Mouse (Mus musculus): ENCODE data around the gene Wwp2. TPM values are rescaled to one million over a fixed set of nuclear protein-coding genes. Genes with fewer than 3 reads are reported as not detected.
A peak's percentile ranks its signal among the peaks of the same experiment; 100 is the strongest.

Wwp2 gene
- polyA plus RNA-seq (2016; fragmentation: Nextera tagmentation; extraction: Ambion mirVana), result 37.9 and 39.0 TPM in 2 replicates

DNA sequence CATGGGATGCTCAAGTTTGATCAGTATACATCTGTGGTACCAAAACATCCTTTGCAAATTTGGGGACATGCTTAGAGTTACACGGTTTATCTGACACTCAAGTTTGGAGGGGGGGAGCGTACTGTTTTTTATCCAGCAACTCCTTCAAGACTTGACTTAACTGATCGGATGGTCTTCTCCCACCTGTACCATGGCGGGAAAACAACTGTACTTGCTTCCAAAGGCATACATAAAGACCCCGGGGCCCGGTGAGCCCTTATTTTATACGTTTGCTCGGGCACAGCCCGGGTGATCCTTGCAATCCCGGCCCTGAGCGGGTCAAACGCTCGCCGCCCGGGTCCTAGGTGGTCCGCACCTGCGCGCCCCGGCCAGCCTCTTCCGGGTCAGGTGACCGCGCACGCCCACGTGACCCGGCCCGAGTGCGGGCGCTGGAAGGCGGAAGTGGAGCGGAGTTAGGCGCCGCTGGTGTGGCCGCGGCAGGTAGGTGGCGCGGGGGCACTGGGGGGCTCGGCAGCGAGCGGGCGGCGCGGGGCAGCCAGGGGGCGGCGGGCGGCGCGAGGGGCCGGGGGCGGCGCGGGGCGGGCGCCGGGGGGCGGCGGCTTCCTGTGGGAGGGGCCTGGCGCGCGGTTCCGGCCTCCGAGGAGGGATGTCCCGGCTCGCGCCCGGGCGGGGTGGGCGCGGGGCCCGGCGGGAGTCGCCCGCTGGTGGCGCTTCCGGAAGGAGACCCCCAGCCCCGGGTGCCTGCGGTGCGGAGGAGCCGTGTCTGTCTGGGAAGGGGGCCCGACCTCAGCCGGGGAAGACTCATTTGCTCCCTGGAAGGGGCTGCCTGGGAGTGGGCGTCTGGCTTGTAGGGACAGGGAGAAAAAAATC is at the start of gene Wwp2:
TSS of gene Wwp2 (plus strand) at position 404 of the 870 bp plus-strand sequence.
- WGBS (ENCODE audit: insufficient replicate concordance), result 1% methylated on average over 76 of the region's 81 CpGs
- peaks cover 49% of the 10 kb centered on the region for H3K4me1 ChIP-seq
- no peaks in the 10 kb centered on the region for H3K9me3 ChIP-seq (replicated peaks)
- peak within 1 kb of the TSS; percentile 86 for H3K4me2 ChIP-seq
- peak within 1 kb of the TSS; percentile 97 for H3K9ac ChIP-seq
- peak within 1 kb of the TSS; percentile 93 for H3K4me3 ChIP-seq
- H3K27ac ChIP-seq, result peak within 1 kb of the TSS; percentile 99
- ATAC-seq, result peak; percentile 74
- no peaks in the 10 kb centered on the region for H3K27me3 ChIP-seq (replicated peaks)
- H3K36me3 ChIP-seq, result no peaks in the 10 kb centered on the region

DNA sequence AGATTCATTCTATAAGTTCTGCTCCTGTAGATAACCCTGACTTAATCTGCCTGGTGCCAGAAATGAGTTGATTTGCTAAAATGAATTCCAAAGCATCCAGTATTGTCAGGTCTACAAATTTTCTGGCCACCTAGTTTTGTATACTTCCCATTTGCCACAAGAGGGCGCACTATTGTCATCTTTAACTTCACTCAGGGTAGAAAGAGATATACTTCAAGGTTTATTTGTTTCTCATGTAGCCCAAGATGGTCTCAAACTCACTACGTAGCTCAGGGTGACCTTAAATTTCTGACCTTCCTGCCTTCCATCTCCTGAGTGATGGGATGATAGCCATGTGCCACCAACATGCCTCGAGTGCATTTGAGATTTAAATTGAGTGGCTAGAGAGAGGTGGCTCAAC is 49.5 kb upstream of the Wwp2 start:
- H3K36me3 ChIP-seq, result no peaks in the 10 kb centered on the region
- H3K9ac ChIP-seq, result no peak overlapping the region
- peaks cover 15% of the 10 kb centered on the region for H3K4me1 ChIP-seq
- no peaks in the 10 kb centered on the region for H3K9me3 ChIP-seq (replicated peaks)
- H3K4me3 ChIP-seq, result no peak overlapping the region
- peak; percentile 53 for ATAC-seq
- no peak overlapping the region for H3K27ac ChIP-seq
- H3K4me2 ChIP-seq, result no peak overlapping the region
- WGBS (ENCODE audit: insufficient replicate concordance), result 31% methylated on average over 3 of the region's 3 CpGs
- no peaks in the 10 kb centered on the region for H3K27me3 ChIP-seq (replicated peaks)

DNA sequence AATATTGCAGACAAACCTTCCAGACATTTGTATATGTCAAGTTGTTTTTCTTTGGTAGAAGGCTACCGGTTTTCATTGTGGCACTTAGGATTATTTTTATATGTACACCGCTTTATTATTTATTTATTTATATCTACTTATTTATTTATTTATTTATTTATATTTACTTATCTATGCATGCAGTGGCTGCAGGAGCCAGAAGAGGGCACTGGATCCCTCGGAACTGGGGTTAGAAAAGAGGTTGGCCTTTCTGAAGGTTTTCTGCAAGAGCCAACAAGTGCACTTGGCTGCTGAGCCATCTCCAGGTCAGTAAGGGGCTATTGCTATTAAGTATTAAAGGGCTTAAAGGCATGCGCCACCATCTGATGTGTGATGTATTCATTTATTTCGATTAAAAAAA is 48.3 kb upstream of the Wwp2 start:
- Histone ChIP-seq H3K27ac (no peak overlapping the region), H3K4me3 (no peak overlapping the region), H3K9ac (no peak overlapping the region), H3K27me3 (replicated peaks) (no peaks in the 10 kb centered on the region), H3K9me3 (replicated peaks) (no peaks in the 10 kb centered on the region), H3K4me2 (no peak overlapping the region), H3K36me3 (no peaks in the 10 kb centered on the region), H3K4me1 (peaks cover 15% of the 10 kb centered on the region)
- WGBS (ENCODE audit: insufficient replicate concordance), result 61% methylated on average over 5 of the region's 5 CpGs
- ATAC-seq, result no peak

DNA sequence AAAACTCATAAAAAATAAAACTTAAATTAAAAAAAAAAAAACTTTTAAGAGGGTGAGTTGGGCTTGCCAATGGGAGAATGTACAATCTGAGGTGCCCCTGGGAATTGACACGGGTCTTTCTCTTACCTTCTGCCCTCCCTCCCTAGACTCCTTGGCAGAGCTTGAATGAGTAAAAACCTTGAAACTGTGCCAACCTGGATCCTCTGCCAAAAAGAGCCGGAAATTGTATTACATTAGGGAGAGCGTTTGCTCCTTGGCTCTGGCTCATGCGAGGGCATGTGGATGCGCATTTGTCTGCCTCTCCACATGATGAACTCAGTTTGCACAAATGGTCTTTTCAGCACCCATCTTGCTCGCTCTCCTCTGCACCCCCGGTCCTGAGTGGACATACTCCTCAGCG is 46.6 kb upstream of the Wwp2 start:
- Histone ChIP-seq H3K9me3 (replicated peaks) (no peaks in the 10 kb centered on the region), H3K4me2 (no peak overlapping the region), H3K4me3 (no peak overlapping the region), H3K36me3 (no peaks in the 10 kb centered on the region), H3K27ac (no peak overlapping the region), H3K27me3 (replicated peaks) (no peaks in the 10 kb centered on the region), H3K9ac (no peak overlapping the region), H3K4me1 (peaks cover 15% of the 10 kb centered on the region)
- WGBS (ENCODE audit: insufficient replicate concordance), result 80% methylated on average over 8 of the region's 8 CpGs
- ATAC-seq, result no peak

DNA sequence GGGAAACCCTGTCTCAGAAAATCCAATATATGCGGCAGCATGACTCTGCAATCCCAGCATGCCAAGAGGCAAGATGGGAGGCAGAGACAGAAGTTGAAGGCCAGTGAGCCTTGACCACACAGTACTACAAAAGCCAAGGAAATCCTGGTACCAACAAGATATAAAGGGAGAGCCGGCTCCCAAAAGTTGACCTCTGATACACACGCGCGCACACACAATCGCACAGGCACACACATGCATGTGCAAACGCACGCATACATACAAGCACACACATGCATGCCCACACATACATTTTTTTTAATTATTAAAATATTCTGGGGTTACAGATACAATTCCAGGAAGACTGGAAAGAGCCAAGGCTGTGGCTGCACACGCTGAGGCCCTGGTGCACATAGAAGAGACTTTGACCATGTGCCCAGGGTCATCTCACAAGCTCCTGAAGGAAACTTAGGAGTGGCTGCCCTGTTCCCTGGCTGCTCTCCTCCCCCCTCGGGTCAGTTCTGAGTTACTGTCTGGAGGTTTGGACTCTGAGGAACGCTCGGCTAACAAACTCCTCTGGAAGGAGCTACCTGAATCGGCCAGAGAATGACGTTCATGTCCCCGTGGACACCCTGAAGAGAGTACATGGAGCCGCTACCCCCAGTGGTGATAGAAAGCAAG is 45.6 kb upstream of the Wwp2 start:
- peaks cover 15% of the 10 kb centered on the region for H3K4me1 ChIP-seq
- H3K4me2 ChIP-seq, result no peak overlapping the region
- no peak overlapping the region for H3K9ac ChIP-seq
- WGBS (ENCODE audit: insufficient replicate concordance), result 86% methylated on average over 16 of the region's 16 CpGs
- no peaks in the 10 kb centered on the region for H3K36me3 ChIP-seq
- H3K27ac ChIP-seq, result no peak overlapping the region
- H3K4me3 ChIP-seq, result no peak overlapping the region
- H3K9me3 ChIP-seq (replicated peaks), result no peaks in the 10 kb centered on the region
- no peaks in the 10 kb centered on the region for H3K27me3 ChIP-seq (replicated peaks)
- no peak for ATAC-seq

DNA sequence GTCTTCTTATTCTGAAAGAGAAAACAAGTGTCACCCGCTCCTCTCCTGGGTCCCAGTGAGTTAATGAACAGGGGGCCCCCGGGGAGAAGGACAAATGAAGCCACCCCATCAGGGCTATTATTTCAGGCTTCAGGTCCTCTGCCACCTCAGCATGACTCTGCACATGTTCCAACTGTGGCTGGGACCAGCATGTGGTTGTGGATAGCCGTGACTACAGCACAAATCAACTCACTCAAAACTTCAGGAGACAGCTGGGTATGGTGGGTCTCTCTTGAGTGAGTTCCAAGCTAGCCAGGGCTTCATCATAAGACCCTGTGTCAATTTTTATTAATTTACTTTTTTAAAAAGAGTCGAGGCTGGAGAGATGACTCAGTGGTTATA is 45.0 kb upstream of the Wwp2 start:
- Histone ChIP-seq H3K9me3 (replicated peaks) (no peaks in the 10 kb centered on the region), H3K4me2 (no peak overlapping the region), H3K4me1 (peaks cover 11% of the 10 kb centered on the region), H3K9ac (no peak overlapping the region), H3K27ac (no peak overlapping the region), H3K4me3 (no peak overlapping the region), H3K27me3 (replicated peaks) (no peaks in the 10 kb centered on the region), H3K36me3 (no peaks in the 10 kb centered on the region)
- 44% methylated on average over 4 of the region's 4 CpGs for WGBS (ENCODE audit: insufficient replicate concordance)
- no peak for ATAC-seq

DNA sequence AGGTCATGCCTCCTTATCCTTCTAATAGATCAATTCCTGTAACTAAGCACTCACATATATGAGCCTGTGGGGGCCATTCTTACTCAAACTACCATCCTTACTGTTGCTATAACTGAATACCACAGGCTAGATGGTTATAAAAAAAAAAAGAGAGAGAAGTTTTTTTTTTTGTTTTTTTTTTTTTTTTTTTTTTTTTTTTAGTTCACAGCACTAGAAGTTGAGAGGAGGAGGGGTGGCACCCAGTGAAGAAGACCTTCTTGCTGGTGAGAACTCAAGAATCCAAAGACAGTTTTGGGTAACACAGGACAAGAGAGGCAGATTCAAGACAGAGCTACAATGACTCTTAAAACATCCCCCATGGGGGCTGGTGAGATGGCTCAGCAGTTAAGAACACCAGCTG is 40.8 kb upstream of the Wwp2 start:
- H3K4me1 ChIP-seq, result peaks cover 19% of the 10 kb centered on the region
- H3K9ac ChIP-seq, result no peak overlapping the region
- no peaks in the 10 kb centered on the region for H3K27me3 ChIP-seq (replicated peaks)
- H3K27ac ChIP-seq, result no peak overlapping the region
- H3K36me3 ChIP-seq, result no peaks in the 10 kb centered on the region
- no peak overlapping the region for H3K4me2 ChIP-seq
- no peak for ATAC-seq
- H3K4me3 ChIP-seq, result no peak overlapping the region
- H3K9me3 ChIP-seq (replicated peaks), result no peaks in the 10 kb centered on the region

DNA sequence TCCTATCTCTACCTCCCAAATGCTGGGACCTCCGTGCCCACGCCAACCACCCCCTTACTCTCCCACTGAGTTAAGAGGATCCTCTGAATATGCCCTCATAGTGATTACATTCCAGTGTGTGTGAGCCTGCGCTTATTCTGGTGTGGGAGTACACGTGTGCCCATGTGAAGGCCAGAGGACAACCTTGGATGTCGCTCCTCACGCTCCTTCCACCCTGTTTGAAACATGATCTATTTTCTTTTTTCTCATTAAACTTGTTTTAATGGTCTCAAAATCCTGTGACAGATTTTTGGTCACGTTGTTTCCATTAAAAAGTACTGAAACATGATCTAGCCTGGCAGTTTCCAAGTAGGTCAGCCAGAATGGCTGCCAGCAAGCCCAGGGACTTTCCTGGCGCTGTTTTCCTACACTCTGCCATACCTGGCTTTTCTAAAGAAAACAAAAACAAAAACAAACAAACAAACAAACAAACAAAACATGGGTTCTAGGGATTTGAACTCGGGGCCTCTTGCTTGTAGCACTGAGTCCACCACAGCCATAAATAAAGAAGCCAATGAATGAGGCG is 40.0 kb upstream of the Wwp2 start:
- no peak for ATAC-seq

DNA sequence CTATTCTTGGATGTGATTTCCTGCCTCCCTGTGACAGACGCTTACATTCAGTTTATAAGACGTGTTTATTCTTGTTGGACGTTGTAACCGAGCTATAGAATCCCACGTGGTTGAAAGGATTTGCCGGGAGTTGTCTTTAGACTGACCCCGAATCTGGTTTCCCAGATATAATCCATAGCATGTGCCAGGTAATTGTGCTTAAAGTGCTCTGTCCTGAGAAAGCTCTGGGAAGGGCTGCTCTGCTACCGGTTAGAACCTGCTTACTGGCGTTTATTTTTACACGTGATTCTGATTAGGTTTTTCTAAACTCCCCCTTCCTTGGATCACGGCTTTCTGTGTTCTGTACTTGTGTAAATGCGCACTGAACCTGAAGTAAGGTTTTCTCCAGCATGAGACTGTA is 38.5 kb upstream of the Wwp2 start:
- no peak for ATAC-seq
- Histone ChIP-seq H3K27ac (no peak overlapping the region), H3K36me3 (no peaks in the 10 kb centered on the region), H3K9ac (no peak overlapping the region), H3K27me3 (replicated peaks) (no peaks in the 10 kb centered on the region), H3K4me2 (no peak overlapping the region), H3K4me1 (peaks cover 35% of the 10 kb centered on the region), H3K4me3 (no peak overlapping the region), H3K9me3 (replicated peaks) (no peaks in the 10 kb centered on the region)
- 66% methylated on average over 12 of the region's 12 CpGs for WGBS (ENCODE audit: insufficient replicate concordance)

More for the DNA sequence above, 40.0 kb upstream of the Wwp2 start:
- Histone ChIP-seq H3K36me3 (no peaks in the 10 kb centered on the region), H3K4me1 (peaks cover 22% of the 10 kb centered on the region), H3K9me3 (replicated peaks) (no peaks in the 10 kb centered on the region), H3K27me3 (replicated peaks) (no peaks in the 10 kb centered on the region), H3K9ac (no peak overlapping the region), H3K27ac (no peak overlapping the region), H3K4me2 (no peak overlapping the region), H3K4me3 (no peak overlapping the region)
- WGBS (ENCODE audit: insufficient replicate concordance), result 76% methylated on average over 10 of the region's 10 CpGs

DNA sequence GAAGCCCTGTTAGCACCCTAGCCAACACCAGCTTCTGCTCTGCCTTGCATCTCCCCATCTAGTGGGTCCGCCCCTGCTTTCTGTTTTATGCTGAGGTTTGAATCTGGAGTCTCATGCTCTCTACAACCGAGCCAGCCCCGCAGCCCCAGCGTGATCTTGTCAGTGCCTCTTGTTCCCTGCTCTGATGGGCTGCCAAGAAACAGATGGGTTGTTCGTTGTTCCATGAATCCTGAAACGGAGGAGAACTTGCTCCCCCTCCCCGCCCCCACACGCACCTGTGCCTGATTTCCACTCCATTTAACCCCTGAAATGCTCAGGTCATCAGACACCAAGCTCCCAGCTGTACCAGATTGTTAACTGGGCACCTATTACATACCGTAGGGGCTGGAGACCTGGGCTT is 36.7 kb upstream of the Wwp2 start:
- peaks cover 53% of the 10 kb centered on the region for H3K4me1 ChIP-seq
- no peak for ATAC-seq
- 54% methylated on average over 9 of the region's 9 CpGs for WGBS (ENCODE audit: insufficient replicate concordance)
- no peak overlapping the region for H3K4me2 ChIP-seq
- H3K27me3 ChIP-seq (replicated peaks), result no peaks in the 10 kb centered on the region
- no peaks in the 10 kb centered on the region for H3K9me3 ChIP-seq (replicated peaks)
- no peak overlapping the region for H3K9ac ChIP-seq
- no peaks in the 10 kb centered on the region for H3K36me3 ChIP-seq
- H3K27ac ChIP-seq, result no peak overlapping the region
- H3K4me3 ChIP-seq, result no peak overlapping the region

DNA sequence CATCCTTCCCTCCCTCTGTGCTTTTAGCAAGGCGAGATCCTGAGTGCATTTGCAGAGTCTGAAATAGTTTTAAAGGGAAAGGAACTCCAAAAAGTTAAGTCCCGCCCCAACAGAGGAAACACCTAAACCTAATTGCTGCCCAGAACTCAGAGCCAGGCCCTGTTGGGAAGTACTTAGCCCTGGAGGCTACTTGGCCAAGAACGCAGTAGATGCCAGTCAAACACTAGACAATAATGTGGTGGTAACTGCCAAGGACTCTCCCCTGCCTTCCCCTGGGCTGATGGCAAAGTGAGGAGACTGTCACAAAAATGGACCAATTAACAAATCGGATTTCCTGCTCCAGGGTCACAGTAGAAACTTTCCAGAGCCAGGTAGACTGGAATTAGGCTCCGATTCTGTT is 34.3 kb upstream of the Wwp2 start:
- ATAC-seq, result no peak
- Histone ChIP-seq H3K9ac (peak overlapping the region; percentile 67; the same call in 1 of the 2 replicates), H3K4me3 (peak overlapping the region; percentile 61), H3K27me3 (replicated peaks) (no peaks in the 10 kb centered on the region), H3K9me3 (replicated peaks) (no peaks in the 10 kb centered on the region), H3K4me2 (peak overlapping the region; percentile 83), H3K36me3 (peaks cover 2% of the 10 kb centered on the region; the same call in 1 of the 2 replicates), H3K27ac (peak overlapping the region; percentile 98), H3K4me1 (peaks cover 63% of the 10 kb centered on the region)
- 76% methylated on average over 5 of the region's 5 CpGs for WGBS (ENCODE audit: insufficient replicate concordance)
